Mouse (Mus musculus) kidney, adult 2 months (tissue): ENCODE measurements at regions not wholly inside any gene's neighbourhood (a gene's known extent, or its start where the extent isn't known, plus 50 kb on each side); places are given as distances from the start of the nearest gene placed in this dataset.

Source experiments
- CTCF ChIP-seq: fragments of 200-500 bp; conservative IDR thresholded peaks from 2 replicates; pipeline ENCODE4 v1.5.1; 2011; ENCODE audit warnings: low read depth, mild to moderate bottlenecking, control low read depth, low read length, moderate library complexity, mixed read lengths; ENCODE audit not compliant: insufficient read depth, insufficient read length
- POLR2A ChIP-seq: fragments of 200-500 bp; IDR thresholded peaks from one replicate; pipeline ENCODE4 v1.6.1; 2011; ENCODE audit warnings: low read depth, low read length, control low read depth

DNA sequence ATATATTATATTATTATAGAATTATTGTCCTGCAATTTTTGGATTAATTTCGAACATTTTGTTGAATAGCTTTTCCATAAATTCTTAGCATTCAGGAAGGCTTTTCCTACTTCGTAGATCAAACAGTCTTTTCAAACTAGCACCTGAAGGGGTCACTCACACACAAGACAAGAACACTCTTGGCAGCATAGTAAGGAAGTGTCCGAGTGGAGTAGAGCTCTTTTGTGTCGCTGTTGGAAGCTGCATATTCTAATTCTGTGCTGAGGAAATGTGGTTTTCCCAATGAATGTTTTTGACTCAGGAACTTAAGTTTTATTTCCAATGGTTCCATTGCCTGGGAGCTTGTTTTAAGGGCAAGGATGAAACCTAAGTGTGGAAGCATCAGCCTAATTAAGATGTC lies 290.2 kb upstream of the Fam241a start:
- TF ChIP-seq CTCF (no peak), POLR2A (no peak)
